Mouse (Mus musculus) kidney, adult 2 months (tissue): ENCODE measurements around the gene Fam120a.

Experiments used
- CTCF ChIP-seq: fragments of 200-500 bp; conservative IDR thresholded peaks from 2 replicates; pipeline ENCODE4 v1.5.1; 2011; ENCODE audit warnings: low read depth, mild to moderate bottlenecking, control low read depth, low read length, moderate library complexity, mixed read lengths; ENCODE audit not compliant: insufficient read depth, insufficient read length
- POLR2A ChIP-seq: fragments of 200-500 bp; IDR thresholded peaks from one replicate; pipeline ENCODE4 v1.6.1; 2011; ENCODE audit warnings: low read depth, low read length, control low read depth

DNA sequence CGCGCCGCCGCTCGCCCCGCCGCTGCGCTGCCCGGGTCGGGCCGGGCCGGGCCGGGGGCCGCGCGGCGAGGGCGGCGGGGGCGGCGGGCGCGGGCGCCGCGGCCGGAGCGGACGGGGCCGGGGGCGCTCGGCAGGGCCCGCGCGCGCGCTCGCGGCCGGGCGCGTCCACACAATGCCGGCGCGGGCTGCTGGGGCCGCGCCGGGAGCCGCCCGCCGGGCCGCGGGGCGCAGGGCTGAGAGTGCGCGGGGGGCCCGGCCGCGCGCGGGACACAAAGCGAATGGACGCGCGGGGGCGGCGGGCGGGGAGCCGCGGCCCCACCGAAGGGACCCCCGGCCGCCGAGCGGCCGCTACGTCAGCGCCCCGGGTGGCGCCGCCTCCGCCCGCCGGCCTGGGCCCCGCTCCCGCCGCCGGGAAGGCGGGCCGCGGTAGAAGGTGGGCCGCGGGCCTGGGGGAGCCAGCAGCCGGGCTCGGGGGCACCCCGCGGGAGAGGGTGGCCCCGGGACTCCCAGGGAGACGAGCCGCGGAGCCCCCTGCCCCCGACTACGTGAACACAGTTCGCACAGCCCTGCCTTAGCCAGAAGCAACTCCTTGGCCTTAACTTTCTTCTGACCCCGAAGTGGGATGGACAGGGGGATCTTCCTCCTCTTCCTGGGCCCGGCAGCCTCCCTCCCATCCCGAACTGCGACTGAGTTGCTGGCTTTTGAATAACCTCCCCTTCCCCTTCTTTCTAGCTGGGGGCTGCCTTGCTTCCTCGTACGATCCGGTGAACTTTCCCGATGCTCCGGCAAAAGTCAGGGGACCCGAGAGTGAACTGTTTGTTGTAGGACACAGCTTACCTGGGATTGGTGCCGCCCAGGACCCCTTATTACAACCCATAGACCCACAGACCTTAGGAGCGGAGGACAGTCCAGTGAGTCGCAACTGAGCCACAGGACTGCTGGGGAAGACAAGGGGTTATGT, 96.8 kb downstream of the Fam120a start, which contains the start of gene Phf2:
- no peak for TF ChIP-seq CTCF
- peak; percentile 18 for TF ChIP-seq POLR2A
